Mouse (Mus musculus) Muller cell, postnatal 12 days (primary cell): ENCODE measurements at regions not wholly inside any gene's neighbourhood (a gene's known extent, or its start where the extent isn't known, plus 50 kb on each side); places are given as distances from the start of the nearest gene placed in this dataset.
A peak's percentile ranks its signal among the peaks of the same experiment; 100 is the strongest.

Experiments used
- DNase-seq: peaks from one replicate; pipeline ENCODE4 v3.0.0-alpha.2; 2015; ENCODE audit errors: inconsistent ontology term

DNA sequence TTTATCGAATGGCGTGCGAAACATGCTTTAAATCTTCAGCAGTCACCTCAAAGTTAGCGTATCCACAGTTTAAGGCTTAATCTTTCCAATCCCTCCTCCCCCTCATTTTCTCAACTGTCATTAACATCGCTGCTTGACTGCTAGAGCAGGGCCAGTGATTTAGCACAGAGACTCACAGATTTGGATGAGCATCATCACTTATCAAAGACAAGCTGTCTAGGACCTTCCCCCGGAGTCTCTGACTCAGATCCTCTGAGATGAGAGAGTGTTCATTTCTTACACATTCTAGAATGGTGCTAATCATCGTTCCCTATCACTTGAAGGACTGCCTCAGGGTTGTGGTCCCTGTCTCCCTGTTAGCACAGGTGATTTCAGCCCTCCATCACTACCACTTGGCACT, 112.1 kb upstream of the Tmem132c start:
- DNase-seq = no peak

DNA sequence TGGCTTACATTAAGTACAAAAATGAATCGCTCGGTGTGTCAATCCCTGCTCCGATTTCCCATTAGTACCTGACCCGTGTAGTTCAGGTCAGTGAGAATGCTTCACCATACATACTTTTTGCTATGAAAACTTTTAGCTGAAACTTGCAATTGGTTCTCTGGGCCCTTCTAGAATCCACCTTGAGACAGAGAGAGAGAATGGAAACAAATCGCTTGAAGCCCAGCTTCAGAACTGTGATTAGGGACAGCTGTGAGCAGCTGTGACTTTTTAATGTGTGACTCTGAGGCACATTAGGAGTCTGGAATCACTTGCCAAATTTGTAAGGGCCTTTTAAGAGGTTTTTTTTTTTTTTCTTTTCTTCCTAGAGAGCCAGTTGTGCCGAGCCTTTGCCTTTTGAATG, 107.2 kb upstream of the Tmem132c start:
- no peak for DNase-seq

- no peak for DNase-seq
Measured at GRCm38 (mm10) chr5:127140651-127141050, 101.0 kb upstream of the Tmem132c start.

GRCm38 (mm10) chr5:127160292-127160691, 81.3 kb upstream of the Tmem132c start:
- DNase-seq = peak; percentile 5

- DNase-seq = no peak
Measured at GRCm38 (mm10) chr5:127163376-127163775, 78.2 kb upstream of the Tmem132c start.

- no peak for DNase-seq
Measured at GRCm38 (mm10) chr5:127189021-127189420, 52.6 kb upstream of the Tmem132c start.
